Comparison of ENCODE assay signal across 24 mouse cellular contexts in genomic region chr6:16733184-16733583, GRCm38 (mm10).
A peak's percentile ranks its signal among the peaks of the same experiment; 100 is the strongest.
DNase-seq lines count a peak whose midpoint lies in the region; ATAC-seq and TF ChIP-seq lines count a peak whose summit lies in the region.
"Had no signal": no experiment of that assay in that cellular context is flagged by ENCODE, and none has a peak within 500 bp of the region (broad histone marks: within the 10 kb centered on the region; RNA-seq: fewer than 3 reads in every experiment).

No protein-coding gene starts in this region.

- H3K27me3 ChIP-seq in intestine, embryonic 15.5 days (replicated peaks): no peaks in the 10 kb centered on the region
- H3K27me3 ChIP-seq in intestine, postnatal 0 days (replicated peaks; ENCODE audit: control insufficient read depth, insufficient read depth, low read length): no peaks in the 10 kb centered on the region
- H3K27me3 ChIP-seq: embryonic facial prominence, embryonic 13.5 days; embryonic facial prominence, embryonic 15.5 days had no signal

- no peak overlapping the region for H3K27ac ChIP-seq in intestine, embryonic 15.5 days
- H3K27ac ChIP-seq in intestine, postnatal 0 days (ENCODE audit: low read depth, low read length): no peak overlapping the region
- H3K27ac ChIP-seq: embryonic facial prominence, embryonic 13.5 days; embryonic facial prominence, embryonic 15.5 days; forebrain, embryonic 10.5 days; forebrain, embryonic 12.5 days had no signal

- peak; percentile 14 for DNase-seq in R1 (ENCODE audit: low read depth, low spot score)
- no peak for DNase-seq in adrenal gland, postnatal 36 days
- no peak for DNase-seq in embryo, embryonic 10 days (ENCODE audit: low spot score)
- DNase-seq in spleen, adult 12 weeks (ENCODE audit: low spot score): no peak
- DNase-seq: adrenal gland, adult 8-10 months; adrenal gland, postnatal 14 days; cerebellum, adult 11-12 months; cerebellum, adult 2 months; cerebellum, adult 9-10 months; cerebellum, postnatal 10 days; cerebellum, postnatal 25 days; embryo, embryonic 11 days had no signal

- H3K4me3 ChIP-seq in intestine, embryonic 15.5 days (replicated peaks): no peak overlapping the region
- H3K4me3 ChIP-seq in intestine, postnatal 0 days (ENCODE audit: low read depth, low read length): no peak overlapping the region
- H3K4me3 ChIP-seq: embryonic facial prominence, embryonic 13.5 days; embryonic facial prominence, embryonic 15.5 days; erythroblast, embryonic 14.5 days; forebrain, embryonic 10.5 days; forebrain, embryonic 12.5 days had no signal

- H3K9ac ChIP-seq in intestine, embryonic 15.5 days: no peak overlapping the region
- H3K9ac ChIP-seq in intestine, postnatal 0 days (ENCODE audit: low read depth, low read length): no peak overlapping the region
- H3K9ac ChIP-seq: embryonic facial prominence, embryonic 13.5 days; embryonic facial prominence, embryonic 15.5 days; forebrain, embryonic 12.5 days had no signal

- TF ChIP-seq CTCF in intestine, postnatal 0 days (IDR thresholded peaks at IDR 0.05; ENCODE audit: low read depth): 0 out of 2 replicates have a peak, but pooled peaks have one; percentile 9

- H3K9me3 ChIP-seq in intestine, embryonic 15.5 days: no peaks in the 10 kb centered on the region
- no peaks in the 10 kb centered on the region for H3K9me3 ChIP-seq in intestine, postnatal 0 days (ENCODE audit: control insufficient read depth)
- H3K9me3 ChIP-seq: embryonic facial prominence, embryonic 13.5 days; embryonic facial prominence, embryonic 15.5 days; forebrain, embryonic 10.5 days; forebrain, embryonic 12.5 days; G1E had no signal

- H3K36me3 ChIP-seq in intestine, embryonic 15.5 days: no peaks in the 10 kb centered on the region
- no peaks in the 10 kb centered on the region for H3K36me3 ChIP-seq in intestine, postnatal 0 days (ENCODE audit: control insufficient read depth, insufficient read depth)
- H3K36me3 ChIP-seq: embryonic facial prominence, embryonic 13.5 days; embryonic facial prominence, embryonic 15.5 days; forebrain, embryonic 10.5 days; forebrain, embryonic 12.5 days; G1E had no signal

- no peak overlapping the region for H3K4me2 ChIP-seq in intestine, embryonic 15.5 days (replicated peaks)
- H3K4me2 ChIP-seq in intestine, postnatal 0 days (replicated peaks; ENCODE audit: low read depth): no peak overlapping the region
- H3K4me2 ChIP-seq: embryonic facial prominence, embryonic 13.5 days; embryonic facial prominence, embryonic 15.5 days; forebrain, embryonic 12.5 days had no signal

- 82% methylated on average over 7 of the region's 7 CpGs for WGBS in intestine, embryonic 15.5 days
- 51% methylated on average over 7 of the region's 7 CpGs for WGBS in intestine, postnatal 0 days

- no peaks in the 10 kb centered on the region for H3K4me1 ChIP-seq in intestine, embryonic 15.5 days (replicated peaks)
- no peaks in the 10 kb centered on the region for H3K4me1 ChIP-seq in intestine, postnatal 0 days (replicated peaks; ENCODE audit: control insufficient read depth, insufficient read depth, low read length)
- H3K4me1 ChIP-seq: embryonic facial prominence, embryonic 13.5 days; embryonic facial prominence, embryonic 15.5 days had no signal

- ATAC-seq in intestine, embryonic 15.5 days: peak; percentile 49
- ATAC-seq in intestine, postnatal 0 days: peak; percentile 54
- ATAC-seq: activated CD4-positive, CD25-positive, alpha-beta regulatory T cell, adult 4 months; forebrain, embryonic 14.5 days; forebrain, embryonic 16.5 days; Patski had no signal
